Mouse (Mus musculus) intestine, embryonic 16.5 days (tissue): ENCODE results near the gene Grin2d. TPM values are rescaled to one million over a fixed set of nuclear protein-coding genes. Genes with fewer than 3 reads are reported as not detected.

Experiments used
- ATAC-seq: fragments of 200-750 bp; cut with Nextera tagmentation; 2 replicates; pipeline ENCODE4 v1.8.0; 2017; ENCODE audit warnings: moderate TSS enrichment, moderate library complexity
- H3K27ac ChIP-seq: fragments of 300-500 bp; sonication (generic); 2 replicates; pipeline ENCODE4 v1.5.1; 2014; ENCODE audit warnings: mild to moderate bottlenecking, low read length
- H3K27me3 ChIP-seq: fragments of 300-500 bp; sonication (generic); replicated peaks from 2 replicates; pipeline ENCODE4 v1.6.1; 2014; ENCODE audit warnings: low read length, control low read depth, mixed read lengths; ENCODE audit not compliant: control insufficient read depth, insufficient read depth
- H3K36me3 ChIP-seq: fragments of 300-500 bp; sonication (generic); 2 replicates; pipeline ENCODE4 v1.6.1; 2014; ENCODE audit warnings: low read length, control low read depth; ENCODE audit not compliant: control insufficient read depth, insufficient read depth
- H3K4me1 ChIP-seq: fragments of 300-500 bp; sonication (generic); 2 replicates; pipeline ENCODE4 v1.6.1; 2014; ENCODE audit warnings: low read length, control low read depth, mixed read lengths; ENCODE audit not compliant: control insufficient read depth, insufficient read depth
- H3K4me2 ChIP-seq: fragments of 300-500 bp; sonication (generic); 2 replicates; pipeline ENCODE4 v1.6.1; 2014; ENCODE audit warnings: low read depth, low read length, control low read depth
- H3K4me3 ChIP-seq: fragments of 300-500 bp; sonication (generic); 2 replicates; pipeline ENCODE4 v1.5.1; 2014; ENCODE audit warnings: mild to moderate bottlenecking, low read length
- H3K9ac ChIP-seq: fragments of 300-500 bp; sonication (generic); 2 replicates; pipeline ENCODE4 v1.6.1; 2014; ENCODE audit warnings: low read depth, low read length
- H3K9me3 ChIP-seq: fragments of 300-500 bp; sonication (generic); 2 replicates; pipeline ENCODE4 v1.6.1; 2016; ENCODE audit warnings: low read length, control low read depth; ENCODE audit not compliant: control insufficient read depth
- WGBS: fragments of 180-500 bp; shearing (Covaris S2); extraction: QIAGEN DNeasy Blood & Tissue Kit; methylation state at CpG from one replicate; pipeline ENCODE4 v1.1.7; 2014; 5-methylcytosine and 5-hydroxymethylcytosine counted together
- polyA plus RNA-seq: library from polyadenylated mRNA; unstranded; fragments of >200 nt; fragmentation: Nextera tagmentation; extraction: Ambion mirVana; gene quantifications from 2 replicates; pipeline ENCODE4 v1.2.1, GENCODE M21; 2015

Gene Grin2d
- polyA plus RNA-seq, 1 experiment from 2014 or later = 0.31 TPM

DNA sequence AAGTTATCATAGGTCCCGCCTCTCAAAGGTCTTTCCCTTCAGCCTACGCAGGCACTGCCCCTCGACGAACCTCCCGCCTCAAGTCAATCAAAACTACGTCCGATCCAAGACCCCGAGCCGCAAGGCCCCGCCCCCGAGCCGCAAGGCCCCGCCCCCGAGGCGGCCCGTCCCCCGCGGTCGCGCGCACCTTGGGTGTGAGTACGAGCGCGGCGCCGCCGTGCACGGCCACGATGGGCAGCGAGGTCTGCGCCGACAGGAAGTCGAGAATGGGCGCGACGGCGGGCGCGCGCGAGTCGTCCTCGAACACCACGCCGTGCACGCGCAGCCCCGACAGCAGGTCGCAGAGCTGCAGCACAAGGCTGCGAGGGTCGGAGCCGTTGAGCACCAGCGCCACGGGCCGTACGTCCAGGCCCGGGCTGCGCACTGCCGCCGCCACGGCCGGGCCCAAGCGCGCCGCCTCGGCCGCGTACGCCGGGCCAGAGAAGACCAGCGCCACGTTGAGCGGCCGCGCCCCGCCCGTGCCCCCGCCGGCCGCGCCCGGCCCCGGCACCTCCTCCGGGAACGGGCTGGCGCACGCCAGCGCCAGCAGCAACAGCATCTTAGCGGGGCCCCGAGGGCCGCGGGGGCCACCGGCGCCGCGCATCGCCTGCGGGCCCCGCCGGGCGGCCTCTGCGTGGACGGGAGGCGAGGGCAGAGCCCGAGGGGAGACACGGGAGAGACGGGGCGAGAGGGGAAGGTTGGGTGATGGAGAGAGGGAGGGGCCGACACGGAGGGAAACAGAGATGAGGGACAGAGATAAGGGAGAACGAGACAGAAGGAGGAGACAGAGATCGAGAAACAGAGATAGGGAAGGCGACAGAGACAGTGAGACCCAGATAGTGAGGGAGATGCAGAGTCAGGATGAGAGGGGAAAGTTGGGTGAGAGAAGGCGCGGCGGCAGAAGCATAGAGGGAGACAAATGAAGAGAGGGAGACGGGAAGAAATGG, 12.0 kb downstream of the Grin2d start:
- Histone ChIP-seq H3K4me3 (peak overlapping the region; percentile 76), H3K27me3 (peaks cover 23% of the 10 kb centered on the region), H3K9me3 (no peaks in the 10 kb centered on the region), H3K27ac (peak overlapping the region; percentile 82), H3K9ac (peak overlapping the region; percentile 87), H3K4me2 (peak overlapping the region; percentile 91), H3K4me1 (peaks cover 44% of the 10 kb centered on the region), H3K36me3 (no peaks in the 10 kb centered on the region)
- 1% methylated on average over 108 of the region's 117 CpGs for WGBS
- ATAC-seq = peak; percentile 80

- Histone ChIP-seq H3K27me3 (peaks cover 10% of the 10 kb centered on the region; the same call in 1 of the 2 replicates), H3K4me2 (no peak overlapping the region), H3K27ac (no peak overlapping the region), H3K9me3 (no peaks in the 10 kb centered on the region), H3K9ac (no peak overlapping the region), H3K4me1 (peaks cover 28% of the 10 kb centered on the region), H3K36me3 (no peaks in the 10 kb centered on the region), H3K4me3 (no peak overlapping the region)
- ATAC-seq = no peak
- 63% methylated on average over 3 of the region's 3 CpGs for WGBS
Measured at GRCm38 (mm10) chr7:45864435-45864834, 13.7 kb downstream of the Grin2d start.

GRCm38 (mm10) chr7:45862804-45863203, 15.4 kb downstream of the Grin2d start:
- ATAC-seq = no peak
- H3K36me3 ChIP-seq = no peaks in the 10 kb centered on the region
- 83% methylated on average over 7 of the region's 7 CpGs for WGBS

DNA sequence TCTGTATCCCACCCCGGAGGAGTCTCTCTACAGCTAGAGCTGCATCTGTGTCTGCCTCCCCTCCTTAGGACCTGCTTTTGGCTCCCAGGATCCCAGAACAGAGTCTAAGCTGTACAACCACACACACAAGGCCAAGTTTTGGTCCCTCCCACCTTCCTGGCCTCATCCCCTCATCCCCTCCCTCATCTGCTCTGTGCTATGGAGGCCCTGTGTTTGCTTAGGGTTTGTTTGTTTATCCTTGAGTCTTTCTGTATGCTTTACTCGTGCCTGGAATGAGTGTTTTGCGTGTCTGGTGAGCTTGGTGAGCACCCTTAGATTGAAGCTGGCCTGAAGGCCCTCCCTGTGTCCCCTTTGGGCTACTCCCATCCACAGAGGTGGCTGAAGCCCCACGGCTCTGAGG, 19.2 kb downstream of the Grin2d start:
- H3K9ac ChIP-seq = 0 out of 2 replicates have a peak overlapping the region, but pooled peaks have one; percentile 20
- H3K4me3 ChIP-seq = no peak overlapping the region
- no peaks in the 10 kb centered on the region for H3K9me3 ChIP-seq
- H3K27me3 ChIP-seq = peaks cover 10% of the 10 kb centered on the region; the same call in 1 of the 2 replicates
- H3K4me1 ChIP-seq = peaks cover 14% of the 10 kb centered on the region
- ATAC-seq = peak; percentile 59
- no peak overlapping the region for H3K4me2 ChIP-seq
- 39% methylated on average over 4 of the region's 4 CpGs for WGBS
- H3K36me3 ChIP-seq = no peaks in the 10 kb centered on the region
- H3K27ac ChIP-seq = no peak overlapping the region

More at GRCm38 (mm10) chr7:45862804-45863203, 15.4 kb downstream of the Grin2d start:
- H3K9me3 ChIP-seq = no peaks in the 10 kb centered on the region
- no peak overlapping the region for H3K4me2 ChIP-seq
- H3K27me3 ChIP-seq = 0 out of 2 replicates have a peak, but pooled peaks cover 1% of the 10 kb centered on the region
- H3K4me3 ChIP-seq = no peak overlapping the region
- no peak overlapping the region for H3K9ac ChIP-seq
- peaks cover 16% of the 10 kb centered on the region for H3K4me1 ChIP-seq
- H3K27ac ChIP-seq = no peak overlapping the region

DNA sequence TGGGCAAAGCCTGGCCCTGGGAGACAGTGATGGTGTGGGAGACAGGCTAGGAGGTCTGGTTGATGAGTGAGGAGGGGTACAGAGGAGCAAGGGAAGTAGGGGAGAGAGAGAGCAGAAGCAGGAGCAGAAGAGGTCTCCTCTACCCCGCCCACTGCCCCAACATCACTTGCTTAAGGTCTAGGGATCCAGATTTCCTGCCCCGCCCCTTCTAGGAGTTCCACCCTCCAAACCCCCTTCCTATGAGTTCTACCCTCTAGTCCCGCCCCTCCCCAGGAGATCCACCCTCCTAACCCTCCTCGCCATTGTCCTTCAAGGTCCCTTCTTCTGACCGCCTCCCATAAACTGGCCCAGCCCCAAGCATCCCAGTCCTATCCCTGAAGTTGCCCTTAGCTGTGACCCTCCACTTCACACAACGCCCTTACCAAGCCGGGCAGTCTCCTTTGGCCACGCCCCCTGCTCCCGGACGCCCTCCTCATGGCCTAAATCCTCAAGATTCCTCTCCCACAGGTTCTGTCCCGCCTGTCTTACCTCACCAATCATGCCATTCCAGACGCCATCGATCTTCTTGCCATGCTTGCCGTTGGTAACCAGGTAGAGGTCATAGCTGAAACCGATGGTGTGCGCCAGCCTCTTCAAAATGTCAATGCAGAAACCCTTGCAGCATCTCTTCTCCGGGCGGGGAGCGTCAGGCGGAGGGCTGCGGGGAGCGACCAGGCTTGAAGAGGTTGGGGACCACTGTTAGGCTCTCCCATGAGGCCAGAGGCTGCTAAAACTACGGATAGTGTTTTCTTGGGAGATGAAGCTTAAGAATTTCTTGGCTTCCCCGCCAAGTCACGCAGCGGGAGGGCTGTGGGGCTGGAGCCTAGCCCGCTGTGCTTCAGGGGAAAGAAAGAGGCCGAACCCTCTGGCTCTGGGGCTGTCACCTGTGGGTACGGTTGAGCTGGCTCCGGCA, 21.0 kb downstream of the Grin2d start:
- H3K27me3 ChIP-seq = peaks cover 10% of the 10 kb centered on the region; the same call in 1 of the 2 replicates
- peak overlapping the region; percentile 39 for H3K4me3 ChIP-seq
- H3K27ac ChIP-seq = no peak overlapping the region
- H3K9me3 ChIP-seq = no peaks in the 10 kb centered on the region
- H3K36me3 ChIP-seq = no peaks in the 10 kb centered on the region
- peaks cover 14% of the 10 kb centered on the region for H3K4me1 ChIP-seq
- H3K9ac ChIP-seq = peak overlapping the region; percentile 60
- ATAC-seq = peak; percentile 34
- 8% methylated on average over 30 of the region's 30 CpGs for WGBS
- peak overlapping the region; percentile 63 for H3K4me2 ChIP-seq

DNA sequence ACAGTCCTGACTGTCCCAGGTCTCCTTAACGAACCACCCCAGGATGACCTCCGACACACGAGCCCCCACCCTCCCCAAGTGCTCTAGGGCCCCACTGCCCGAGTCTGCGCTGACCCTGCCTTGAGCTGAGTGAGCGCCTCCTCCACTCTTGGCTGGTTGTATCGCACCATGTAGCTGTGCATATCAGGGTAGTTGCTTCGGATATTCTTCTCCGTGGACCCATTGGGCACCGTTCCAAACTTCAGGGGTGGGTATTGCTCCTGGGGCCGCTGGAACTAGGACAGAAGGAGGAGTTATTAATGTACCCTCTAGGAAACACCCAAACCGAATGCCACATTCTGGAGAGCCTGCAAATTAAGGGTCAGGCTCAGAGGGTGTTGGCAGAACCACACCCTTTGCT, 25.1 kb downstream of the Grin2d start:
- Histone ChIP-seq H3K4me1 (peaks cover 18% of the 10 kb centered on the region), H3K27ac (no peak overlapping the region), H3K4me3 (no peak overlapping the region), H3K9me3 (no peaks in the 10 kb centered on the region), H3K27me3 (peaks cover 10% of the 10 kb centered on the region; the same call in 1 of the 2 replicates), H3K36me3 (no peaks in the 10 kb centered on the region), H3K4me2 (no peak overlapping the region), H3K9ac (no peak overlapping the region)
- no peak for ATAC-seq
- 80% methylated on average over 12 of the region's 12 CpGs for whole genome bisulfite sequencing

DNA sequence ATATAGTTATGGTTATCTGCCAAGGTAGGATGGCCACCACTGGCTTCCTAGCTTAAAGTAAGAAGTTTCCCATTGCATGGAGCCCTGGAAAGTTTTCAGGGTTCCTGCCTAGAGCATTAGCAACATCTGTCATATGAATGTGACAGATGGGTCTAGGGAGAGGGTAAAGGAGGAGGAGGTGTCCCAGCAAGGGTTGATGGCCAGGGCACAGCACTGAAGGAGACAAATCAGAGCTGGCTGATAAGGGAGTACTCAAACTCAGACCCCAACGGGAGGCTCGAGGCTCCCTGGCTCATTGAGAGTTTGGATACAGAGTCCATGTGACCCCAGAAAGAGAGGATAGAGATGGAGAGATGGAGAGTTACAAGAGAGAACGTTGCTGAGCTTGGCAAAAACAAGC, 27.5 kb downstream of the Grin2d start:
- no peaks in the 10 kb centered on the region for H3K9me3 ChIP-seq
- ATAC-seq = no peak
- WGBS = 74% methylated on average over 3 of the region's 3 CpGs
- no peak overlapping the region for H3K9ac ChIP-seq
- H3K4me1 ChIP-seq = peaks cover 4% of the 10 kb centered on the region
- no peak overlapping the region for H3K27ac ChIP-seq
- no peaks in the 10 kb centered on the region for H3K27me3 ChIP-seq
- no peak overlapping the region for H3K4me2 ChIP-seq
- H3K36me3 ChIP-seq = no peaks in the 10 kb centered on the region
- no peak overlapping the region for H3K4me3 ChIP-seq

GRCm38 (mm10) chr7:45848447-45849027, 29.6 kb downstream of the Grin2d start:
- whole genome bisulfite sequencing = 23% methylated on average over 6 of the region's 6 CpGs
- H3K4me1 ChIP-seq = peaks cover 4% of the 10 kb centered on the region
- H3K9me3 ChIP-seq = no peaks in the 10 kb centered on the region
- no peak overlapping the region for H3K4me2 ChIP-seq
- no peak overlapping the region for H3K27ac ChIP-seq
- peak overlapping the region; percentile 19; the same call in 1 of the 2 replicates for H3K9ac ChIP-seq
- no peaks in the 10 kb centered on the region for H3K27me3 ChIP-seq
- no peak for ATAC-seq
- H3K36me3 ChIP-seq = no peaks in the 10 kb centered on the region
- no peak overlapping the region for H3K4me3 ChIP-seq
